Mouse (Mus musculus): ENCODE measurements at regions not wholly inside any gene's neighbourhood (a gene's known extent, or its start where the extent isn't known, plus 50 kb on each side); places are given as distances from the start of the nearest gene placed in this dataset.
A peak's percentile ranks its signal among the peaks of the same experiment; 100 is the strongest.

GRCm38 (mm10) chr1:69470614-69471250, 216.3 kb downstream of the Ikzf2 start:
- DNase-seq (ENCODE audit: low read depth), result no peak

- peak; percentile 51 for DNase-seq (ENCODE audit: low read depth)
Measured at GRCm38 (mm10) chr1:69469158-69469901, 217.7 kb downstream of the Ikzf2 start.

GRCm38 (mm10) chr1:69466534-69467275, 220.3 kb downstream of the Ikzf2 start:
- no peak for DNase-seq (ENCODE audit: low read depth)

- peak; percentile 96 for DNase-seq (ENCODE audit: low read depth)
Measured at GRCm38 (mm10) chr1:69461191-69461590, 225.9 kb downstream of the Ikzf2 start.

GRCm38 (mm10) chr1:69459899-69460298, 227.1 kb downstream of the Ikzf2 start:
- DNase-seq (ENCODE audit: low read depth), result no peak

GRCm38 (mm10) chr1:69457471-69457870, 229.6 kb downstream of the Ikzf2 start:
- no peak for DNase-seq (ENCODE audit: low read depth)

GRCm38 (mm10) chr1:69453991-69454390, 233.1 kb downstream of the Ikzf2 start:
- peak; percentile 60 for DNase-seq (ENCODE audit: low read depth)

- no peak for DNase-seq (ENCODE audit: low read depth)
Measured at GRCm38 (mm10) chr1:69452910-69453309, 234.1 kb downstream of the Ikzf2 start.

- no peak for DNase-seq (ENCODE audit: low read depth)
Measured at GRCm38 (mm10) chr1:69450455-69450854, 236.6 kb downstream of the Ikzf2 start.

- DNase-seq (ENCODE audit: low read depth), result no peak
Measured at GRCm38 (mm10) chr1:69447276-69447675, 239.8 kb downstream of the Ikzf2 start.

DNA sequence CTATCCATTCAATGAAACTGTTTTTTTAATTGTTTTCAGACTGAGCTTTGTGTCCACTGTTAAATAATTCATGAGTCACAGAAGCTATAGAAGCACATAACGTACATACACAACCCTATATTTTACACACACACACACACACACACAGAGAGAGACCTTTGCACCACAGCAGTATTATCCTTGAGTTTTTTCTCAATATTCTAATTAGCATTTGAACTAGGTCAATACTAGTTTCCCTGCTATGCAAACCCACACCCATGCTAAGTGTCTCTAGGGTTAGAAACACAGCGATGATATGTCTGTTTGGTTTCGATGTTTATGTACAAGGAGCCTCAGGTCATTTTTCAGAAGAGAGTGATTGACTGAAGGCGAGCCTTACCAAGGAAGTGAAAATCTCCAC, 242.3 kb downstream of the Ikzf2 start:
- DNase-seq (ENCODE audit: low read depth), result no peak

DNA sequence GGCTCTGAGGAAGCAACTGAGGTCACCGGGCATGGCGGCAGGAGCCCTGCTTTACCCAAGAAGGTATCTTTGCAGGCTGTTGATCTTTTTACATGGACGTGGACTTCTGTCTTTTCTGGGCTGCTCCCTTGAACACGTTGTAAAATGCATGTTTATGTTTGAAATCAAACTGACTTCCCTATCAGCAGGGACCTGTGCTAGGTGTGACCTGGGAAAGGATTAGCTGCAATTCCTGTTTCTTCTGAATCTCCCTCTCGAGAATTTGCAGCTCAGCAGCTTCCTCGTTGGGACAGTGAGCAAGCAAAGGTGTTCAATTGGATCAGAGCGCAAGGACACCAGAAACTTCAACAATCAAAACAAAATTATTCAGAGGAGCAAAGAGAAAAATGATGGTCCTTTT, 243.6 kb downstream of the Ikzf2 start:
- no peak for DNase-seq (ENCODE audit: low read depth)

GRCm38 (mm10) chr1:69440564-69441334, 246.3 kb downstream of the Ikzf2 start:
- DNase-seq (ENCODE audit: low read depth), result peak; percentile 92

DNA sequence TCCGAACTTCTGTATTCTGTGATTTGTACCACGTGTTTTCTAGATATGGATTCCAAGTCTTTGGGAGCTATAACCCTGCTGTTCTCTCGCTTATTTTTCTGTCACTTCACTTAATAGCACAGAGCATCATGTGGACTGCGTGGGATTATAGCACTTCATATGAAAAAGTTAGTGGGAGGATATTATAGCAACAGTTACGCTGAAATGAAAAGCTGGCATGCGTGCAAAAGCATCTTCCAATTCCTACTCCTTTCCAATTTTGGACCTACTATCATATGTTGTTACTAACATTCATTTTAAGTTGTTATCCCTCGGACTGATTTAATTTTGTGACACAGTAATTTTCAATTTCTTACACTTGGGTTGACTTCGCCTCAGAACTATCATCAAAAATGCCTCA, 250.0 kb downstream of the Ikzf2 start:
- DNase-seq (ENCODE audit: low read depth), result no peak

- DNase-seq (ENCODE audit: low read depth), result no peak
Measured at GRCm38 (mm10) chr1:69433655-69434357, 253.2 kb downstream of the Ikzf2 start.

GRCm38 (mm10) chr1:69430683-69431407, 256.2 kb downstream of the Ikzf2 start:
- no peak for DNase-seq (ENCODE audit: low read depth)

- DNase-seq (ENCODE audit: low read depth), result no peak
Measured at GRCm38 (mm10) chr1:69429632-69430031, 257.4 kb downstream of the Ikzf2 start.

DNA sequence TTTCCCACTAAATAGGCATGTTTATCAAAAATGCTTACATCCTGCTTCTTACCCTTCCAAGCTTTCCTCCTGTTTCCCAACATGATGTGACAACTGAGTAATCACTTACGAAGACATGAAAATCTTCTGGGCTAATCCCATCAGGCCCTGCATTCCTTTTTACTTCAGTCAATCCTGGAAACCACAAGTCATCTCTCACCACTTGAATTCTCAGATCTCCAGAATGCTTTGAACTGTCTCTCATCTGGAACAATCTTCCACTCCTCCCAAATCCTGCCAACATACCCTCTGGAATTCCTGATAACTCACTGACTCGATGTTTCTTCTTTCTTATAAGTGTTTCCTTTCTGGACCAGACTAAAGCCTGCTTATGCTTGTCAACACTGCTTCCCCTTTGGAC, 289.4 kb downstream of the Ikzf2 start:
- no peak for DNase-seq (ENCODE audit: low read depth)

- no peak for DNase-seq (ENCODE audit: low read depth)
Measured at GRCm38 (mm10) chr1:69382374-69382773, 274.5 kb upstream of the Erbb4 start.

GRCm38 (mm10) chr1:69379741-69380140, 271.9 kb upstream of the Erbb4 start:
- peak; percentile 81 for DNase-seq (ENCODE audit: low read depth)
